Mouse (Mus musculus) ES-E14 (cell line): ENCODE results near the gene Znhit1.

Experiments
- CHD2 ChIP-seq: IDR thresholded peaks from 2 replicates; pipeline ENCODE4 v1.6.1; 2014; ENCODE audit warnings: mild to moderate bottlenecking, low read depth, low read length, inconsistent platforms
- MAFK ChIP-seq: IDR thresholded peaks from 2 replicates; pipeline ENCODE4 v1.6.1; 2014; ENCODE audit warnings: mild to moderate bottlenecking, low read depth, low read length, inconsistent platforms; ENCODE audit not compliant: insufficient read depth
- ZNF384 ChIP-seq: IDR thresholded peaks from 2 replicates; pipeline ENCODE4 v1.6.1; 2012; ENCODE audit warnings: low read depth, low read length, inconsistent platforms

- no peak for TF ChIP-seq MAFK
- no peak for TF ChIP-seq CHD2
- no peak for TF ChIP-seq ZNF384
These were observed 27.8 kb downstream of the Znhit1 start for GRCm38 (mm10) chr5:136960053-136960452.
